Mouse (Mus musculus): ENCODE measurements around the gene Adamts12.

DNA sequence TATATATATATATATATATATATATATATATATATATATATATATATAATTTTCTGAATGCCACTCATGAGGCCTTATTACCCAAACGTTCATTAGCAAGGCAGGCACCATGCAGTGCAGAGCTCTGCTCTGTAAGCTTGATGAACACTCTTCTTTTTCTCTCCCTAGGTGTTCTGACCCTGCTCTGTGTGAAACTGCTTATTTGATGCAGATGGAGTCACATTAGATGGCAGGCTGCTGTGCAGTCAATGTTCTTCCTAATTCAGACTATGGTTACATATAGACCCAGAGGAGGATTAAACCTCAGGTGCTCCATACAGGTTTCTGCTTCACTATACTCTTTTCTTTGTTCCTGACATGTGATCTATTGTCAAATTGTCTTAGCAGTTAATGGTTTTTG, 57.1 kb downstream of the Adamts12 start:
- TF ChIP-seq CTCF (IDR thresholded peaks at IDR 0.05; ENCODE audit: borderline replicate concordance, control insufficient read depth, extremely low read depth, insufficient read depth, low read length, poor library complexity) (no peak), POLR2A (IDR thresholded peaks at IDR 0.05; ENCODE audit: control insufficient read depth, extremely low read depth, insufficient read depth, low read length, poor library complexity) (no peak)

All from thymus, adult 2 months (tissue).